Mouse (Mus musculus): ENCODE measurements around the gene Rbfox1.

Rbfox1 gene

GRCm38 (mm10) chr16:7017310-7017709, 1132.2 kb downstream of the Rbfox1 start:
- DNase-seq (ENCODE audit: low spot score in 2 of 2): no peak

DNA sequence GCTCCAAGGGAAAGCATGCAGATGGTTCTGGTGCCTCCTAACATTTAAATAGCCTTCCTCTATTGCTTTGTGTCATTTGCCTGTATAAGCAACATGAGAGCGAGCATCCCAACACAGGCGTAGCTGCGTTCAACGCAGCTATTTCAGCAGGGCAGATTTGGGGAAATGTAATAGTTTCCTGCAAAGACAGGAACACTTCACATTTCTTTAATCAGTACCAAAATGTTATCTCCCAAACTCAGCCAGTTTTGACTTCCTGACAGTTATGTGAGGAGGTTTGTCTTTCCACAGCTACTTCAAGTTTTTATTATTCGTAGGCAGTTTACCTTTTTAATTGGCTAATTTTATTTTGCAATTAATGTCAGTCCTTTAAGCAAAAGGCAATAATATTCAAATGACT, 1149.1 kb downstream of the Rbfox1 start:
- no peak for DNase-seq (ENCODE audit: low spot score in 2 of 2)

DNA sequence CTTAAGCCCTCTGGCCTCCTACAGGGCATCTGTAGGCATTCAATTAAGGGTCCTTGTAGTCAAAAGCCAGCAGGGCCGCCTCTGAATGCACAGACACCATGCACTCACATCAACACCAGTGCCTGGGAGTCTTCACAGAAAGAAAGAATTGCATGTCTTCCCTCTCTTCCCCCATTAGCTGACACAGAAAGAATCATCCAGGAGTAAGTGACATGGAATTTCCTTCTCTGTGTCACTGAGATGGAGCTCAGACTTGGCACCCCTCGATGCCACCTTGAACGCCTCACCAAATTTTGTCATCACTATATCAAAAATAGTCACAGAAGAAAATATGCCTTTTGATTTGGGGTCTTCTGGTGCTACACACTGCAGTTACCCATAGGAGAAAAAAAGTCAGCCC, 1151.4 kb downstream of the Rbfox1 start:
- DNase-seq (ENCODE audit: low spot score in 2 of 2): no peak

DNA sequence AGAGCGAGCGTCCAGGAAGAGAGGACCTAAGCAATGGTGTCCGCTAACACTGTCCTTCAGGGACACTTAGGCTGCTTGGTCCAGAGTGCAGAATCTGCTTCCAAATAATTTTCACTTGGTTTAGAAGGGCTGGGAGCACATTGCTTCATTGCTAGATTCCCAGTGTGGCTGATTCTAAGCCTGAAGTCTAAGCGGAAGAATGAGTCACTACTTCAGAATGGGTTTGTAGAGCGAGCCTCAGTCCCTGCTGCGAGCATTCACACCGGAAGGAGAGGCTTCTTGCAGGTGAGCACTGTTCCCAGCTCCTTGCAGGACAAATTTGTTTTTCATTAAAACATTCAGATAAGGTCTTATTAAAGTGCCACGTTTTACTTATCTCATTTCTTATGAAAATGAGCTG, 1151.8 kb downstream of the Rbfox1 start:
- no peak for DNase-seq (ENCODE audit: low spot score in 2 of 2)

- DNase-seq (ENCODE audit: low spot score in 2 of 2): no peak
Observed at GRCm38 (mm10) chr16:7038639-7039260, 1153.6 kb downstream of the Rbfox1 start.

DNA sequence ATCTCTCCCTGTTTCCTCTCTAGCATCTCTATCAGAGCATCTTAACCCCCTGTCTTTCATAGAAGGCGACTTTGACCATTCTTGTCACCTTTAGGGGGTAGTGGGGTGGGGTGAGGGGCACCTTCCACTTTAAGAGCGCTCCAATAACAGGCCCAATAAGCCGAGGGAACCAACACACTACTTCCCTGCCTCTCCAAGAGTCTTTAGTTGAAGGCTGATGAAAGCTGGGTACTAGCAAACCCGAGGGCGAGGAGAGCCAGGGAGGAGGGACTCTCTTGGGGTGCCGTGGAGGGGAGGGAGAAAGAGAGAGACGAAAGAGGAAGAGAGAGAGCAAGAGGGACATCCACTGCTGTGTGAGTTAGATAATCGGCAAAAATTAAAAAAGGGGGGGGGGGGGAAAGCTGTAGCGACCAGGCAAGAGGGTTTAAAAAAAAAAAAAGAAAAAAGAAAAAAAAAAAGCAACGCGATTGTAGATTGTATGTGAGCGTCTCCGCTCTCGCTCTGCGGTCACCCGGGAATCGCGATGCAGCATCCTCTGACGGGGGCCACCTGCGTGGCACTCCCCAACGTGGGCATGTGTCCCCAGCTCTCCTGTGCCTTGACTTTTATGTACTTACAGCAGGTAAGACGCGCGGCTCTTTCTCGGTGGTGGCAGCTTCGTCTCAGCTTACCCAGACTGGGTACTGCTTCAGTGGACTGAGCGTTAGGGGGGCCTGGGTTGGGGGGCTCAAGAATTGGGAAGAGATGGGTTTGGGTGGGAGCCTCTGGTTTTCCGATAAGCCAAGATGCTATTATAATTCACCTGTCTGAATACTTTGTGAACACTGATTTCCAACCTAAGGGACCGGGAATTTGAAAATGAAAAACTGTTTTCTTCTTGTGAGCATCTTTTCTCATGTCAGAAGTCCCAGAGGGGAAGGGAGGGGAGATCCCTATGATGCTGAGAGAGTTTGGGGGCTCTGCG, 1154.5 kb downstream of the Rbfox1 start:
- DNase-seq (ENCODE audit: low spot score in 2 of 2): peak; percentile 48 to 57

DNA sequence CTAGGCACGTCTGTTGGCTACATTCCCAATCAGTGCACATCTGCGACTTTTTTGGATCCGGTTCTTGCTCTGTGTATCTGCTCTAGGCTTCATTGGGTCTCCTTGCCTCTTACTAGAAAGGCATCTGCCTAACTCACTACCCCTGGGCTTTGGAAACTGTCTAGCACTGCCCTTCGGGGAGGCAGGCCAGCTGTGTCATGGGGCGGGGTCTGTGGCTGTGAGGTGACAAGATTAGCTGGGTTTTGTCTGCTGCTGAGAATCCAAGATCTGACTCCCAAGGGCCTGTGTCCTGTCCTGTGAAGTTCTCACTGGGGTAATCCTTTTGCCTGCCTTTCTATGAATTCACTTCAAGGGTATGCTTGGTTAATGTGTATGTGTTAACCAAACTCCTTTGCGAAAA, 1155.5 kb downstream of the Rbfox1 start:
- no peak for DNase-seq (ENCODE audit: low spot score in 2 of 2)

GRCm38 (mm10) chr16:7047421-7047820, 1162.3 kb downstream of the Rbfox1 start:
- DNase-seq (ENCODE audit: low spot score in 2 of 2): no peak

DNA sequence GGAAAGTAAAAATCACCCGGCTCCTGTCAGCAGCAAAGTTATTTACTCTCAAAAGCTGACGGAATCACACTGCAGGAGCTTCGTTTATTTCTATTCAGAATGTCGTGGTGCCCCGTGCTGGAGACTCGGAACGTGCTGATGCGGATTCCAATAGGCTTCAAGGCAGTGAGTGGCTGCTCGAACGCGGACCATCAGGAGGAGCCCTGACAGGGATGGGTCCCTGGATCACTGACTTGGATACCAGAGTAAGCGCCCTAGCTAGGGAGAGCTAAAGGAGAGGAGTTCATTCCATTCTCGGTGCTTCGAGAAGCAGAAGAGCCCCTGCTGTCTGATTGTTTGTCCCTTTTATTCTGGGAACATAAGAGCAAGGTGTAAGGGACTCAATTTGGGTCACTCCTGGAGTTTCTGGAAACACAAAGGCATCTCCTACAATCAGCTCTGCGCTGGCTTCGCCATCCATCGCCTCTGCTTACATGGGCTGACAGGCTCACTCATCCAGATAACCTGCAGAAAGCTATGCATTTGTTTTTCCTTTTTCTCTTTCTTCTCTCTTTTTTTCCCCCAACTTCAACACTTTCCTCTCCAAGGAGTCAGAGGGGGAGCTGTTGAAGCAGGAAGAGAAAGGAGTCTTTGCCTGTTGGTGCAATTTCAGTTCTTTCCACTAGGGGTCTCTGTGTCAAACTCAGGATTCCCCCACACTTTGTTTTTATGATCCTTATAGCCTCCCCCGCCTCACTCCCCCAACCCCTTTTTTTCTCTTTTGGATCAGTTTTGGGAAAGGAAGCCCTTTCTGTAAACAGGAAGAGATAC, 1164.2 kb downstream of the Rbfox1 start:
- peak in 1 of 2 experiments; percentile 58 for DNase-seq (ENCODE audit: low spot score in 2 of 2)

GRCm38 (mm10) chr16:7050945-7051344, 1165.8 kb downstream of the Rbfox1 start:
- no peak for DNase-seq (ENCODE audit: low spot score in 2 of 2)

DNA sequence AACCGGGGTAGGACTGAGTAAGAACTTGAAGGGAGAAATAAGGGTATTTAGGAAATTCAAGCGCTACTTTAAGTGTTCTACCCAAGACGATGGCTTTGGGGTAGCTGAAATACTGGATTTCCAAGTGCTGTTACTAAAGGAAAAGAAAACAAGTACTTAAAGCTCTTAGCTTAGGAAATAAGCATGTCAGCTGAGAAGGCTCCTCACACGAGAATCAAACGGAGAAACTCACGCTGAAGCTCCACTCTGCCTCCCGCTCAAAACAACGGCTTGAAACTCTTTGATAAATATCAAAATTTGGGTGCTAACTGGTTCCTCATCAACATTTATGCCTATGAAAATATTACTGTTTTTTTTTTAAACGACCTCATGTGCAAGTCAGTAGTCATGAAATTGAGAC, 1166.8 kb downstream of the Rbfox1 start:
- no peak for DNase-seq (ENCODE audit: low spot score in 2 of 2)

- no peak for DNase-seq (ENCODE audit: low spot score in 2 of 2)
Observed at GRCm38 (mm10) chr16:7052408-7052807, 1167.3 kb downstream of the Rbfox1 start.

- no peak for DNase-seq (ENCODE audit: low spot score in 2 of 2)
Observed at GRCm38 (mm10) chr16:7057789-7058188, 1172.6 kb downstream of the Rbfox1 start.

- no peak for DNase-seq (ENCODE audit: low spot score in 2 of 2)
Observed at GRCm38 (mm10) chr16:7058556-7058955, 1173.4 kb downstream of the Rbfox1 start.

DNA sequence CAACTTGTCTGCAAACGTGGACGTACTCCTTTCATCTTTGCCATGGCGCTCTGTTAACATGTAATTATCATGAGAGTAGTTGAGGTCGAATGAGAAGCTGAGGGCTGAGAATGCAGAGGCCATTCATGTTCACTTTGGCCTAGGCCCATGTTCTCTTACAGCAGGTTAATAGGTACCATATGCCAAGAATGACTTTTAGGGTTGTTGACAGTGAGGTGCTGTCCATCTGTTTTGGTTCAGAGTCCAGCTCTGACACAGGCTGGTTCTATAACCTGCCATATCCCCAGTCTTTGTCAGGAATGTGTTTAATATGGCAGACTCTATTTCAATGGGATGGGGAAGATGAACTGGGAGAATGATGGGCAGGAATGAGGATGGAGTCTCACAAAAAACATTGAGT, 1174.4 kb downstream of the Rbfox1 start:
- no peak for DNase-seq (ENCODE audit: low spot score in 2 of 2)

DNA sequence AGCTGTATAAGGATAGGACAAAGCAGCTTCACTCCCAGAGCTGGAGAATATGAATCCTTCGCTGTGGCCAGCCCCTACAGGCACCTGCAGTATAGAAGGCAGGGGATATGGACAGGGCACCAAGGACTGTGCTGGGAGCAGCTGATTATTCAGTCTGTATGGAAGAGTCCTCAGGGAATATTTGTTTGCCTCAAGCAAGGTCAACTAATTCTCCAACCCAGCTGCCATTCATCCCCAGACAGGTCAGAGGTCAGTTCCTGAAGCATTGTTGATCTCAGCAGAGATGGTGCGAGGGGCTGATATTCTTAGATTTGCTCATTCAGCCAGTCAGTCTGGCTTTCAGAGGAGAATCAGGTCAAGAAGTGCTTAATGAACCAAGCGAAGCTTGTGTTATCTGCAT, 1175.7 kb downstream of the Rbfox1 start:
- no peak for DNase-seq (ENCODE audit: low spot score in 2 of 2)

GRCm38 (mm10) chr16:7062512-7062911, 1177.4 kb downstream of the Rbfox1 start:
- no peak for DNase-seq (ENCODE audit: low spot score in 2 of 2)

- no peak for DNase-seq (ENCODE audit: low spot score in 2 of 2)
Observed at GRCm38 (mm10) chr16:7067109-7067508, 1182.0 kb downstream of the Rbfox1 start.

DNA sequence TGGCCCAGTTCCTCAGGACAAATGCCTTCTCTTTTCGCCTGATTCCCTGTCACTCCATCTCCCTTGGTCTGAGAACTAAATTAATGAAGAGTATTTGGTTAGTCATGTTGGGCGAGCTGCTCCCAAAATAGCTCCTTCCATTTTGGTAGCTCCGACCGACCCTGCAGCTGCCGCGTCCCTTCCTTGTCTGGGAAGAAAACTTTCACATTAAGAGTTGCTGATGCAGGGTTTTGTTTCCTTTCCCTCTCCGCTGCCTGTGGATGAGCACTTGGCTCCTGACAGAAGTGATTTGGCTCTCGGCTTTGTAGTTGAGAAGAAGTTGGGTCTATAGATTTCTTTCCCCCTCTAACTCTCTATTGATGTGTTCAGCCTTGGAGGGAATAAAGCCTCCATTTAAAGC, 1184.4 kb downstream of the Rbfox1 start:
- no peak for DNase-seq (ENCODE audit: low spot score in 2 of 2)

- DNase-seq (ENCODE audit: low spot score in 2 of 2): no peak
Observed at GRCm38 (mm10) chr16:7074786-7075185, 1189.6 kb downstream of the Rbfox1 start.

GRCm38 (mm10) chr16:7075749-7076148, 1190.6 kb downstream of the Rbfox1 start:
- DNase-seq (ENCODE audit: low spot score in 2 of 2): no peak

GRCm38 (mm10) chr16:7076305-7076704, 1191.2 kb downstream of the Rbfox1 start:
- DNase-seq (ENCODE audit: low spot score in 2 of 2): no peak

Measured in right cerebral cortex, adult 2 months (tissue).